Mouse (Mus musculus): ENCODE measurements around the gene Otp.

The Otp gene

DNA sequence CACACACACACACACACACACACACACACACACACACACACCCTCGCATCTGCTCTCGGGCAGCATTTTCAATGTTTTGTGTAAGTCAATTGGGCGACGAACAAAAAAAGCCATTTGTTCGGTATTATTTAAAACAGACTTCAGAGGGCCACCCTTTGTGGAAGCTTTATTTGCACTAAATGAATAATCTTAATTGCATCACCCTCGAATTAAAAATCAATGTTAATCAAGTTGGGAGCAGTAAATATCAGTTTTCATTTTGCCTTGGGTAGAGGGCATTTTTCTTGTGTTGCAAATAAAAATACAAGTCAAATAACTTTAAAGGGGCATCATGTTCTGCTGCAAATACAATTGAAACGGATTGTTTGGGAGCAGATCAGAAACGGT, 1.4 kb upstream of the Otp start:
- no peak for DNase-seq (ENCODE audit: low spot score)

DNA sequence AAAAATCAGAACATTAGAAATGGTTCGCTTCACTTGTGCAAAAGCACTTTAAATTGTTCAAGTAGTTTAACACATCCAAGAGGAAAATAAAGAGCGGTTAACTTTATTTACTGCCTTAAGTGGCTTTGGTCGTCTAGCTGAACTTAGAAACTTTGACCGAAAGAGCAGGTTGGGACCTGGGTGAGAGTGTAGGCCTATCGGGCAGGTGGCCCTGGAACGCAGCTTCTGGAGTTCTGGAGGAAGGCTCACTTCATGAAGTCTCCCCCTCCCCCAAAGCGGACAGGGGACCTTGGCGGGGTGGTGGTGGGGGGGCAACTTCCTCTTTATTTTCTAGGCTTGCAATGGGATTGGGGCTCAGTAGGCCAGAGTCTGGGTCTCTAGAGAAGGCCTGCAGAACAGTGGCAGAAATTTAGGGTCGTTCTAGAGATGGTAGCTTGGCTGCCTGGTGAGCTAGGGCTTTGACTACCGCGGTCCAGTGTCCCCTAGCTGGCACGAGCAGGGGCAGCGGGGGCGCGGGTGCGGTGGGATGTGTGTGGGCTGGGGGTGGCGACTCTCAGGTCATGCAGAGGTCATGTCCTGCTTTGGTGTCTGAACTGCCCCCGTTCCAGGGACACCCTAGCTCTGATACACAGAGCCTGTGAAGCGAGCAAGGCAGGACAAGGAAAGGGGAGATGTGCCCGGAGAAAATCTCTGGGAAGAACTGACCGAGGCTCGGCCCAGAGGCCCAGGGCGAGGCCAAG, 576 bp upstream of the Otp start:
- no peak for DNase-seq (ENCODE audit: low spot score)

DNA sequence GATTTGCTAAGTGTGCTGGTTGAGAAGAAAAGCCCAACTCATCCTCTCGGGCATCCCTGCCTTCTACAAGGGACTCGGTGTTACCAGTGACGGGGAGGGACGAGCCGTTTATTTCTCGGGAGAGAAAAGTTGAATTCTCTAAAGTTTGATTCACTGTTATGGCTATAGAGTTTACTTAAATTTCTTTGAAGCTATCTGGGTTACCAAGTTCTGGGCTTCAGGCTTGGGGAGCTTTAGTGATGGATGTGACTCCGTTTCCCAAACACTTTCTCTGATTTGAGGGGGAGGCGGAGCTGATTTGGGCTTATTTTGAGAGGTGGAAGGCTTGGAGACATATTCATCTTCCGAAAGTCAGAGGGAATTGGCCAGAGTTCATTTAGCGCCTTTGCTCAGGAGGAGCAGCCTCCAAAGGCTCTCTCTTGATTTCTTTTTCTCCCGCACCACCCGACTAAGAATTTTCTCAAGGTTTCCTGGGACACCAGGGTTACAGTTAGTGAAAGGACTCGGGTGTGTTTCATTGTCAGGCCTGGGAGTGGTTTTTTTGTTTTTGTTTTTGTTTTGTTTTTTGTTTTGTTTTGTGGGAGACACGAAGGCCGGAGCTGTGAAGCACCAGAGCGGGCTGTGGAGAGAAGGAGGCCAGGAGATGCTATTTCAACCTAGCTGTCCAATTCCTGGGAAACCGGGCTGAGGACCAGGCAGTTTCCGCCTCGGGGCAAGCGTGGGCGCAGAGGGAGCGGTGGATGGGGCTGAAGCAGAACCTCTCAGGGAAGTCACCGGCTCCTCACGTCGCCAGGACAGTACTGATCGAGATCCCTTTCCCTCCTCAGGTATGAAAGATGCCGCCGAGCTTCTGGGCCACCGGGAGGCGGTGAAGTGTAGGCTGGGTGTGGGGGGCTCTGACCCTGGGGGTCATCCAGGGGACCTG, 1.1 kb downstream of the Otp start:
- DNase-seq (ENCODE audit: low spot score), result no peak

DNA sequence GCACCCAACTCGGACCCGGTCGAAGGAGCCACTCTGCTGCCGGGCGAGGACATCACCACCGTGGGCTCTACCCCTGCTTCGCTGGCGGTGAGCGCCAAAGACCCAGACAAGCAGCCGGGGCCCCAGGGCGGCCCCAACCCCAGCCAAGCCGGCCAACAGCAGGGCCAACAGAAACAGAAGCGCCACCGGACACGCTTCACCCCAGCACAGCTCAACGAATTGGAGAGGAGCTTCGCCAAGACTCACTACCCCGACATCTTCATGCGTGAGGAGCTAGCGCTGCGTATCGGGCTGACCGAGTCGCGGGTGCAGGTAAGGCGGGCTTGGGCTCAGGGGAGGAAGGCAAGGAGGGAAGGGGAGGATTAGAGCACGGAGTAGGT, 1.8 kb downstream of the Otp start:
- peak; percentile 26 for DNase-seq (ENCODE audit: low spot score)

DNA sequence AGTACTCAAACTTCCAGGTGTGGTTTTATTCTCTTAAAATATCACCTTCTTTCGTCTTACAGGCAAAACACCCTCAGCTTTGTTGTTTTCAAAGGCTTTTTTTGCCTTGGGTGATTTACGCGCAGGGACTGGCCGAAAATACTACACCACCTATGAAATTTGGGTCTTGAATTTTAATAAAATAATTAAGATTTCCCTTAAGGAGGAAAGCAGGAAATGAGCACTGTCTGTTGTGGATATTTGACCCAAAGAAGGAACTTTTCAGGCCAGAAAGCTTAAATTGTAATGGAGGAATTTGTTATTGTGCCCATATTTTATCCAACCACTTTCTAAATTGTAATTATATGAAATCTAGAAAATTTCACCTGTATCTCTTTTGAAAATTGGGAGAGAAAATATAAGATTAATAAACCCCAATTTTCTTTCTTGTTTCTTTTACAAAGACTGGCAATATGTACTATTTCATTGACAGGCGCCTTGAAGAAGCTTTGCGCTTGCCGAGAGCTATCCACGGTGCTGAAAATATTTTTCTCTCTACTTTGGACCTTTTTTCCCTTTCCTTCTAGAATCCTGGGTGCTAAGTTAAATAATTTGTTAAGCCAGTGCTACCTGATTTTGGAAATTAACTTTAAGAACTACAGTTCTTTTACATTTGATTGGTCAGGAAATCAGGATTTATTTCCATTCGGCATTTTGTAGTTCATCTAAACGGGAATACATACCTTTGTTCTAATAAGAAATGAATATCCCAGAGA, 2.8 kb downstream of the Otp start:
- DNase-seq (ENCODE audit: low spot score), result no peak

DNA sequence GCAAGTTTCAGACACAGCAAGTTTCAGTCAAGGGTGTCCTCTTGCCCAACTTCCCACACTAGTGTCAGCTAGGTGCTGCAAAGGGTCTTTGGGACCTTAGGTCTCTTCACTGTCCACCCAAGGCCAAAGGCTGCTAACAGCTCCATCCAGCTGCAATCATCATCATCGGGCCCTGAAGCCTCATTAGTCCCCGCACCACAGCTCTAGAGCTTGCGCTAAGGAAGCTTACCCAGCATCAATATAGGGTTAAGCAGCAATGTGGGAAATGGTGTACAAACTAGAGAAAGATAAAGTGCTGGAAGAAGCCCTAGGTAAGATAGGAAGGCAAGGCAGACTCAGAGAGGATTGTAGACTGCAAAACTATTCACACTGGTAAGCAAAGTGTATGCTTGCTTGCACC, 5.8 kb downstream of the Otp start:
- no peak for DNase-seq (ENCODE audit: low spot score)

DNA sequence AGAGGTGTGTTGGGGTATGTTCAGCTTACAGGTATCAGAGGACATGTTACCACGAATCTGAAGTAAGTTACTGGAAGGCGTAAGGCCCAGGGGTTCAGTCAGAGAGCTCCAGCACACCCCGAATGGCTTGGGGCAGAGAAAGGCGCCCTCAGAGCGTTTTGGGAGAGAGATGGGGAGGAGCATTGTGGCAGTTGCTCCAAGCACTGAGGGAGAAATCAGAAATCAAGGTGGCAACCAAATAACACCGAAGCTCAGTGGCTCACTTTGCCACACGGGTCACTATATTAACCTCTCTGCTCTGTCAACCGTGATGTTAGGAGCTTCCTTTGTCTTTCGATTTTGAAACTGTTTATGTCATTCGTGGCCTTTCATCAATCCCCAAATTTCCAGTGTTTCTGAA, 6.8 kb downstream of the Otp start:
- DNase-seq (ENCODE audit: low spot score), result no peak

DNA sequence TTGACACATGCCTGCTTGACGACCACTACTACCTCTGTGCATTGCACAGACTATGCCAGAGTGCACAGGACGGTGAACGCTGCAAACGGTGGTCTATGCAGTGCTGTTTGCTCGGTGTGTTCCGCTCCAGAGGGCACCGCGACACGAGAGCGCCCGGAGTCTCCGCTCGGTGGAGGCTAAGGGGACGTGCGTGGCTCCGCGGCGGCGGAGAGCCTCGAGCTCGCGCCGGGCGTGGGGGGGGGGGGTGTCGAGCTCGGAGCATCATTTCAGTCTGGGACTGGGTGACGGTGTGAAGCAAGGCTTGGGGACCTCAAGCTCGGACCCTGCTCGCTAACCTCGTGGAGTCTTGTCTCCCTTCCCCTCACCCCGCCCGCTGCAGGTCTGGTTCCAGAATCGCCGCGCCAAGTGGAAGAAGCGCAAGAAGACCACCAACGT, 7.3 kb downstream of the Otp start:
- no peak for DNase-seq (ENCODE audit: low spot score)

DNA sequence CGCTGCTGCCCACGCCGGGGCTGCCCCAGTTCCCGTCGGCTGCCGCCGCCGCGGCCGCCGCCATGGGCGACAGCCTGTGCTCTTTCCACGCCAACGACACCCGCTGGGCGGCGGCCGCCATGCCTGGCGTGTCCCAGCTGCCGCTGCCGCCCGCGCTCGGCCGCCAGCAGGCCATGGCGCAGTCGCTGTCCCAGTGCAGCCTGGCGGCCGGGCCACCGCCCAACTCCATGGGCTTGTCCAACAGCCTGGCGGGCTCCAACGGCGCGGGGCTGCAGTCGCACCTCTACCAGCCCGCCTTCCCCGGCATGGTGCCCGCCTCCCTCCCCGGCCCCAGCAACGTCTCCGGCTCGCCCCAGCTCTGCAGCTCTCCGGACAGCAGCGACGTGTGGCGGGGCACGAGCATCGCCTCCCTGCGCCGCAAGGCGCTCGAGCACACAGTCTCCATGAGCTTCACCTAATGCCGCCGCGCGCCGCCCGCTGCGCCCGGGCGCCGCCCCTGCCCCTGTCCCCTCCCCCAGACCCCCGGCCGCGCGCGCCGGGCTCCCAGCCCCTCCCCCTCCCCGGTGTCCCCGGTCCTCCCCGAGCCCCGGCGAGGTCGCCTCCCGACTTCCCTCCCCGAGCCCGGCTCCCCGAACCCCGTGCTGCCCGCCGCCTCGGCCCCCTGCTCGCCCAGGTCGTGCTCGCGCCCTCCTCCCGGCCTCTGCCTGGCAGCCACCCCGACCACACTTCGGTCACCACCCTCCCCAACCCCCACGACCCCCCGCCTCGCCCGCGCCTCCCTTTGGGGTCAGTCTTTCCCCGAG, 8.0 kb downstream of the Otp start:
- peak; percentile 35 for DNase-seq (ENCODE audit: low spot score)

DNA sequence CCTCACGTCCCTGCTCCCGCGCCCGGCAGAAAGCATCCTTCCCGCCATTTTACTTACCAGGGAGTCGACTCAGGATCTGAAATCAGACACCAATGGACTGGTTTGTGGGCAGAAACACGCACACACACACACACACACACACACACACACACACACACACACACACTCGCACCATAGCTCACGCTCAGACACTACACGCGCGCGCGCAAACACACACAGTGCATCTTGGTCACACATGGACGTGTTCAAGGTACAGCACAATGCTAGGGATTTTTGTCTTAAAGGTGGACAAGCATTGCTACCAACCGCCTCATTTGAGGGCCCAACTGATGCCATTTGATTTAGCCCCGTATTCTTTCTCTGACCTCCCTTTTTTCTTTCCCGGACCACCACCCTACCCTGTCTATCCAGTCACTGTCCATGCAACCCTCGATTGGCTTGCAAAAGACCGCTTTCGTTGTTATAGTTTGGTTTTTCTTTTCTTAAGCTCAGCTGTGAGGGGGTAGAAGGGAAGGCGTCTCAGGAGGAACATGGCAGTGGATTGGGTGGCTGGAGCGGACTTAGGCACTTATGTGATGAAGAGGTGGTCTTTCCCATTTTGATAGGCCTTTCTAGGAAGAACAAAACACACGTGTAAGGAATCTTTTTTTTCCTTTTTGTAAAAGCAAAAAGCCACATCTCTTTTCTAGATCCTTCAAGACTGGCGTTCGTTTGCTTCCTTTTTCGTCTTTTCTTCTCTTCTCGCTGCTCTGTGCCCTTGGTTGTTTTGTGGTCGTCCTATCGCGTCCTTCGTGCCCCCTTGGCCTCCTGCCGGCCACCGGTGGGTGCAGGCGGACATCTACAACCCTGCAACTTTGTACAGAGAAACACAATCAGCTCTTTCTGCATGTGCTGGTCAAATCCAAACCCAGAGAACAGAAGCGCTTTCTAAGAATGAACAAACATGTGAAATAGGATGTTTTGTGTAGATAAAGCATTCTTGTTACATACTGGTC, 8.9 kb downstream of the Otp start:
- DNase-seq (ENCODE audit: low spot score), result no peak

DNA sequence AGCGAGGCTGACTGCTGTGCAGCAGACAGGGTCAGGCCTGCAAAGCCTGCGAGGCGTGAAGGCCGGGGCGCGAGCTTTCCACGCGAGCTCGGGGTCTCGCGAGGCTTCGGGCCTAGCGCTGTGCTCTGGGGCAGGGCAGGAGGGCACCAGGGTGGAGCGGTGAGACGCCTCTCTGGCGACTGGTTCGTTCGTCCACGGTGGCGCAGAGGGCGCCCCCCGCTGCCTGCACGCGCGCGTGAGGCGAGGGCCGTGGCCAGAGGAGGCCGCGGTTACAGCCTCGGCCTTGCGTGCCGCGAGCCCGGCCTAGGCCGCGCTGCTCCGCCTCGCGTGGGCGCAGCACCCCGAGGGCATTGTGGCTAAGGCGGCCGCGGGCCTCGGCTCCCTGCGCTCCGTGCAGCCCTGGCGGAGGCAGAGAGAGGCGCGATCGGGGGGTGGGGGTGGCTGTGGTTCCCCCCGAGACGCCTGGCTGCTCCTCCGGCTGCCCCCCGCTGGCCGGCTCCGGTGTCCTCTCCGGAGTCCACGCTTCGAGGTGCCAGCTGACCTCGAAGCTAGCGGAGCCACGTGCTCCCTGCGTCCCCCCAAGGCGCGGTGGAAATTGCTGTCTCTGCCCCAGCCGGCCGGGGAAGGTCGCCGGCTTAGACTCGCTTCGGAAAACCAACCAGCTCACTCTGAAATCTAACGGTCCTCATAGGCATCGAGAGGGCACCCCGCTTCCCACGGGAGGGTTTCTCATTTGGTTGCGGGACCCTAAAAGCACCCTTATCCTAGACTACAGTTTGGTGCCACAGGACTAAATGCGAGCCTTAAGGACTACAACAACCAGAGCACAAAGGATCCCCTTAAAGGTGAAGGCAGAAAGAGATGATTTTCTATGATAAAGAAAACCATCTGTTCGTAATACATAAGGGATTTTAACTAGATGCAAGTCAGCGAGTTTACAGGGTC, 10.2 kb downstream of the Otp start:
- peak; percentile 77 for DNase-seq (ENCODE audit: low spot score)

DNA sequence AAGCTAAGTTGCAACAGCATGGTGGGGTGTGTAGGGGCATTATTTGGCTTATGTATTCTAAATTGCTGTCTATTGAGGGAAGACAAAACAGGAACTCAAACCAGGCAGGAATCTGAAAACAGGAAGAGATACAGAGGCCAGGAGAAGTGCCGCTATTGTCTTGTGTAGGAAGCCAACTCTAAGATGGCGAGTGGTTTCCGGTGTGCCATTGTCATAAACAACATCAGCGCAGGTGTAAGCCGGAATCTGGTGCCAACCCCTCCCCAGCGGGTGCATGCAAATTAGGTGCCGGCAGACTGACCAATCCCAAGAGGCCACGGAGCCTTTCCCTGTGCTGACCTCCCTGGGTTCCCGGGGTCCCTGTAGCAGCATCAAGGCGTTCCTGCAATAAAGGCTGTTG, 32.4 kb downstream of the Otp start:
- DNase-seq (ENCODE audit: low spot score), result peak; percentile 28

DNA sequence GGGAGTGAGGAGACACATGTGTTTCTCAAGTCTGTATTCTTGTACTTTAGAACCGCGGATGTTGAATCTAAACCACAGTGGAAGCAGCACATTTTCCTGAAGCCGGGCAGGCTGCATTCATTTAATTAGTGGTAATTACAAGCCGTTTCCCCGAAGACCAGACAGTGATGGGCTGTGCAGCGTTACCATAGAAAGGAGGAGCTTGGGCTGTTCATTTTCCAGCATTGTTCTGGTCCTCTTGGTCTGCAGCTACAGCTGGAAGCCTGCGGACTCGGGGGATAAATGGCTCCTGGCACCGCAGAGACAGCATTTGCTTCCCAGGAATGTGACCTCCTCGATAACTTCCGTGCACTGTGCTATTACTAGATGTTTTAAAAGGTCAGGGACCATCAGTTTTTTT, 37.6 kb downstream of the Otp start:
- no peak for DNase-seq (ENCODE audit: low spot score)

DNA sequence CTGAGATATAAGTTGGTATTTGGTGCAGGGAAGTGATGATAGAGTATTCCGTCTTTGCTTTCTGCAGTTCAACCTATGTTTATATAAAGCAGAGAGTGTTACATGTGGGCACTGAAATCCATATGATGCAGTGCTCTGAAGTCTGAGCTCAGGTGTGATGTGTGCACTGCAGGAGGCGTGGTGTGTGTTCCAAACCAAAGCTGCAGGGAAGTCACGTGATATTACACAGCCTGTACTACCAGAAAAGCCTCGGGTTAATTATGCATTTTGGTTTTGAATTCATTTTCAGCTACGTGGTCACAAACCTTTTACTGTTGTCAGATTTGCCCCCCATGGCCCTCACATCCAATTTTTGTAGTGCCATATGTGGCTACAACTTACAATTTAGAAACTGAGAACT, 40.3 kb downstream of the Otp start:
- no peak for DNase-seq (ENCODE audit: low spot score)

DNA sequence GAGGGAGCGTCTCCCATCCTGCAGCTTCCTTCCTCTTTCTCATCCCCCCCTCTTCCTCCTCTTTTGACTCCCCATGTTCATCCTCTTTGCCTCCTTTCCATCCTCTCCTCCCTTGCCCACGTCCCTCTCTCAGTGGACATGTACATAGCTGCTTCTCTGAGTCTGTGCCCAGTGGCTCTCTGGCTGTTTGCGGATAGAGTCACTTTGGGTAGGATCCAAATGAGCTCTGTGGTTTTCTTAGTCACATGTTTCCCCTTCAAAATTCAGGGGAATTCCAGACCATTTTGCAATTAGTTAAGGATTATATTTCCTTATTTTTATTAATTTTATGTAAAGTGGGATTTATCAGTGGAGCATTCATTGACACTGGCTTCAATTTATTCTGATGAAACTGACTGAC, 52.7 kb downstream of the Otp start:
- DNase-seq (ENCODE audit: low spot score), result no peak

Data from testis, postnatal 14 days (tissue).